Mouse (Mus musculus): ENCODE measurements at regions not wholly inside any gene's neighbourhood (a gene's known extent, or its start where the extent isn't known, plus 50 kb on each side); places are given as distances from the start of the nearest gene placed in this dataset.

DNA sequence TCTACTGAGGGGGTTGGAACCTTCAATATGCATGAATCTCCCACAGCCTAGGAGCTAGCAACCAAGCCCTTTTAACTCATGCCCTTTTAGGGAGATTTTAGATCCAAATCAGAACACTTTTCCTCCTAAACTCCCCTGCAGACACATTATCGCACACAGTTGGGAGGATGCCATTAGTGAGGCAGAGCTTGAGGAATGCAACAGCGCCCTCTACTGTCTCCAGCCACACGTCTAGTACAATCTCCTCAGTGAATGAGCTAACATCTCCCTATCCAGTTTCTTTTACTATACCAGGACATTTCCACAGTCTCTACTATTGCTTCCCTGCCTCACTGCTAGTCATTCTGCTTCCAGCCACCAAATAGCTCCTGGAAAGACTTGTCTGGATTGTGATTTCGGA is 59.3 kb downstream of the 1700080O16Rik start:
- peaks cover 2% of the 10 kb centered on the region; the same call in 1 of the 2 replicates for H3K27me3 ChIP-seq
- H3K9ac ChIP-seq: no peak overlapping the region
- H3K4me3 ChIP-seq: no peak overlapping the region
- no peak overlapping the region for H3K27ac ChIP-seq
- H3K4me1 ChIP-seq: peaks cover 22% of the 10 kb centered on the region; the same call in 1 of the 2 replicates
- no peak overlapping the region for H3K4me2 ChIP-seq (replicated peaks)
- H3K36me3 ChIP-seq: no peaks in the 10 kb centered on the region
- ATAC-seq (ENCODE audit: low FRiP score, low read depth): peak; percentile 77; the same call in 1 of the 2 replicates
- 12% methylated on average over 4 of the region's 4 CpGs for WGBS
- no peaks in the 10 kb centered on the region for H3K9me3 ChIP-seq

DNA sequence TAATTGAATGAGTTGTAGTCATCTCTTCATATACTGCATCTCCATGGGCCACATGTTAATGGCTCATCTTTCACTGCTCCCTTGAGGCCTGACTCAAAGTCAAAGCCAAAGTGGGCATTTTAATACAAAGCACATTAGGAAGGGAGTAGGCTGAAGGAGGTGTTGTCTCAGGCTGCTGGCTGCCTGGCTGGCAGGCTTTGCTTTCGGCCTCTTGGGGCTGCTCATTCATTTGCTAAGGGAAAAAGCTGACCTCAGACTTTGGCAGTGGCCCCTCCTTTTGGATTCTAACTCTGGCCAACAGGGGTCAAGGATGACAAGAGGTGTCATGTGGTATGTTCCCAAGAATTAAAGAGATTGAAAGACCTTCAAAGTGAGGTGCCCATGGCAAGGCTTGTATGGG is 61.0 kb downstream of the 1700080O16Rik start:
- Histone ChIP-seq H3K27me3 (peaks cover 2% of the 10 kb centered on the region; the same call in 1 of the 2 replicates), H3K4me2 (replicated peaks) (no peak overlapping the region), H3K9ac (no peak overlapping the region), H3K4me1 (peaks cover 22% of the 10 kb centered on the region; the same call in 1 of the 2 replicates), H3K36me3 (no peaks in the 10 kb centered on the region), H3K9me3 (no peaks in the 10 kb centered on the region), H3K27ac (peak overlapping the region; percentile 75), H3K4me3 (no peak overlapping the region)
- ATAC-seq (ENCODE audit: low FRiP score, low read depth): peak; percentile 64
- WGBS: 21% methylated on average over 1 of the region's 1 CpGs

DNA sequence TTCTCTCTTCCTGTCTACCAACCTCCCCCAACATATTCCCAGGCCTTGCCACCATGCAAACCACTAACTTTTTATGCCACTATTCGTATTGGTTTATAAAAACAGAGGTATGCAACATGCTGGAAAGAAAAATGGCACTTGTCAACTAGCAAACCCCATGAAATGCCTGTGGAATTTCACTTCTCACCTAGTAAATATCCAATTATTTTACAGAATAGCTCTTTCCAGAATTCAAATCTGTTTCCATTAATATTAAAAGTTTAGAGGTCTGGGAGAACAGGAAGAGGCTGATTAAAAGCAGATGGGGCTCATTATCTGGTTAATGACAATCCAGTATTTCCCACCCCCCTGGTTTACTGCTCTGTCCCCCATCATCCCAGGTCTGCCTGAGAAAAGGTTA is 62.0 kb downstream of the 1700080O16Rik start:
- H3K9me3 ChIP-seq: no peaks in the 10 kb centered on the region
- peaks cover 2% of the 10 kb centered on the region; the same call in 1 of the 2 replicates for H3K27me3 ChIP-seq
- no peak overlapping the region for H3K4me3 ChIP-seq
- H3K36me3 ChIP-seq: no peaks in the 10 kb centered on the region
- H3K4me1 ChIP-seq: peaks cover 22% of the 10 kb centered on the region; the same call in 1 of the 2 replicates
- 0 out of 2 replicates have a peak, but pooled peaks have one; percentile 41 for ATAC-seq (ENCODE audit: low FRiP score, low read depth)
- peak overlapping the region; percentile 75; the same call in 1 of the 2 replicates for H3K27ac ChIP-seq
- H3K9ac ChIP-seq: no peak overlapping the region
- 15% methylated on average over 1 of the region's 1 CpGs for WGBS
- no peak overlapping the region for H3K4me2 ChIP-seq (replicated peaks)

DNA sequence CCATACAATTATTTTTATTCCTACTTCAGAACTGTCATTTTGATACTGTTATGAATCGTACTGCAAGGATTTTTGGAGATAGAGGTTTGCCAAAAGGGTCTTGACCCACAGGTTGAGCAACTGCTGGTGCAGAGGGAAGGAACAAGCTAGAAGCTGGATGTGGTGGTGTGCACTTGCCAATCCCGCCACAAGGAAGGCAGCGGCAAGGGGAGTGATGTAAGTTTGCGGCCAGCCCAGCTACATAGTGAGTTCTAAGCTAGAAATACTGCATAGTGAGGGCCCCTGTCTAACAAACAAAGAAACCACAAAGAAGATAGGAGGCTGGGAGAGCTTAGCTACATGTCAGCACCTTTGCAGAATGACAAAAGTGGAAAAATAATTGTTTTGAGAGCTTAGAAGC is 74.1 kb downstream of the 1700080O16Rik start:
- Histone ChIP-seq H3K4me3 (no peak overlapping the region), H3K9me3 (no peaks in the 10 kb centered on the region), H3K27ac (no peak overlapping the region), H3K4me2 (replicated peaks) (no peak overlapping the region), H3K36me3 (no peaks in the 10 kb centered on the region), H3K4me1 (no peaks in the 10 kb centered on the region), H3K9ac (no peak overlapping the region), H3K27me3 (no peaks in the 10 kb centered on the region)
- 79% methylated on average over 4 of the region's 4 CpGs for WGBS
- no peak for ATAC-seq (ENCODE audit: low FRiP score, low read depth)

DNA sequence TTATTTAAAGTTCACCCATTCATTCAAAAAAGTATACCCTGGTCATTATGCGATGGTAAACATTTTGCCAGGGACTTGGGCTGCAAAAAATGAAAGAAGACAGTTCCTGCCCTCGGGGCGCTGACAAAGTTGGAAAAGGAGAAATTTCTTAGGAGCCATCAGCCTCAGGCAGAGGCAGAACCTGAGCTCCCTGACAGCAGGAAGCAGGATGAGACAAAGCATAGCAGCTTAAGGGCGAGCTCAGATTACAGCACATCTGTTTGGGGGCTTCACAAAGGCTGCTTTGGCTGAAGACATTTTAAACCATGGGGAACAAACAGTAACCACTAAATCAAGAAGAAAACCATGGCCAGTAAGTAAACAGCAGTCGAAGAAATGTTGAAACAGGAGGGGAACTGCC is 75.5 kb downstream of the 1700080O16Rik start:
- Histone ChIP-seq H3K4me1 (no peaks in the 10 kb centered on the region), H3K9me3 (no peaks in the 10 kb centered on the region), H3K4me3 (no peak overlapping the region), H3K27me3 (no peaks in the 10 kb centered on the region), H3K9ac (no peak overlapping the region), H3K36me3 (no peaks in the 10 kb centered on the region), H3K4me2 (replicated peaks) (no peak overlapping the region), H3K27ac (no peak overlapping the region; the same call in 1 of the 2 replicates)
- no peak for ATAC-seq (ENCODE audit: low FRiP score, low read depth)
- WGBS: 25% methylated on average over 5 of the region's 5 CpGs

DNA sequence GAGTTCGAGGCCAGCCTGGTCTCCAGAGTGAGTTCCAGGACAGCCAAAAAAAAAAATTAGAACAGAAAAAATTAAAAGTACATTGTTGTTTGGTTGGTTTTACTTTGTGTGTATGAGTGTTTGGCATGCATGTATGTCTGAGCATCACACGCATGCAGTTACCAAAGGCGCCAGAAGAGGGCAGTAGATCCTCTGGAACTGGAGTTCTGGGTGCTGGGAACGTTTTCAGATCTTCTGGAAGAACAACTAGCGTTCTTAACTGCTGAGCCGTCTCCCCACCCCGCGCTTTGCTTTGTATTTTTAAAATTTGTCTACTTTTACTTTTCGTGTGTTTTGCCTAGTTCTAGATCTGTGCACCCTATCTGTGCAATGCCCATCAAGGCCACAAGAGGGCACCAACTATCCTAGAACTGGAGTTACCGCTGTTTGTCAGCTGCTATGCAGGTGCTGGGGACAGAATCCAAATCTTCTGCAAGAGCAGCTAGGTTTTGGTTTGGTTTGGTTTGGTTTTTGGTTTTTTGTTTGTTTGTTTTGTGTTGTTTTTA is 76.9 kb downstream of the 1700080O16Rik start:
- 76% methylated on average over 10 of the region's 10 CpGs for whole genome bisulfite sequencing
- Histone ChIP-seq H3K9me3 (no peaks in the 10 kb centered on the region), H3K36me3 (no peaks in the 10 kb centered on the region), H3K27me3 (no peaks in the 10 kb centered on the region), H3K4me3 (no peak overlapping the region), H3K4me2 (replicated peaks) (no peak overlapping the region), H3K27ac (no peak overlapping the region), H3K9ac (no peak overlapping the region), H3K4me1 (no peaks in the 10 kb centered on the region)
- ATAC-seq (ENCODE audit: low FRiP score, low read depth): no peak

DNA sequence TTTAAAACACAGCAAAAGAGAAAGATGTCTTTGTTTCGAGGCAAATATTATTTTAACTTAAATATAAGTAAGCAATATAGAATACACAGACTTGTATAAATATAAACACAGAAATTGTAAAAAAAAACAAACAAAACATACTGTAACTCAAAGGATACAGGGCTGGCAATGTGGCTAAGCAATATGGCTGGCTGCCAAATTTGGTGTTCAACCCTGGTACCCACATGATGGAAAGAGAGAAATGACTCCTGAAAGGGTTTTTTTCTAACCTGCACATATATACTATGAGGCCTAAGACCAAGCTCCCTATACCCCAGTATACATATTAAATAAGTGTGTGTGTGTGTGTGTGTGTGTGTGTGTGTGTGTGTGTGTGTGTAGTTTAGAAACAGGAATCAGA is 79.9 kb downstream of the 1700080O16Rik start:
- peaks cover 6% of the 10 kb centered on the region; the same call in 1 of the 2 replicates for H3K4me1 ChIP-seq
- no peak overlapping the region for H3K9ac ChIP-seq
- no peak for ATAC-seq (ENCODE audit: low FRiP score, low read depth)
- H3K27me3 ChIP-seq: no peaks in the 10 kb centered on the region
- WGBS: 68% methylated on average over 1 of the region's 1 CpGs
- H3K4me2 ChIP-seq (replicated peaks): no peak overlapping the region
- H3K4me3 ChIP-seq: no peak overlapping the region
- no peaks in the 10 kb centered on the region for H3K9me3 ChIP-seq
- H3K36me3 ChIP-seq: no peaks in the 10 kb centered on the region
- no peak overlapping the region for H3K27ac ChIP-seq

DNA sequence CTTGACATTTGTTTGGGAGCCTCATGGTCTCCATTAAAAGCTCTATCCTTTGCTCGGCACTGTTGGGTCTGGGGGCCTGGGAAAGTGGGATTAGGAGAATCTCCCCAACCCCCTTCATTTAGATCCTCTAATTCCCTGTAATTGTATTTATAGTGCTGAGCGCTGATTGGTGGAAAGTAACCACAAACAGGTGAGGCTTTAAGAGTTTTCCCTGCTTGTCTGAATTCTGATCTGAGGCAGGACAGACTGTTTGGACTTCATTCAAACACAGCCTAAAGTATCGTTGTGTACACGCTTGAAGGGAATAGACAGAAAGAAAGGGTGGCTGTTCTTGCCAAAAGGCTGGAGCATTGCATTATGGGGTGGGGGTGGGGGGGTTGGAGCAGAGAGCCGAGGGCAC is 85.1 kb upstream of the Usp26 start:
- no peaks in the 10 kb centered on the region for H3K36me3 ChIP-seq
- no peak overlapping the region for H3K4me3 ChIP-seq
- H3K27me3 ChIP-seq: no peaks in the 10 kb centered on the region
- H3K9ac ChIP-seq: no peak overlapping the region
- H3K4me1 ChIP-seq: peaks cover 9% of the 10 kb centered on the region; the same call in 1 of the 2 replicates
- H3K4me2 ChIP-seq (replicated peaks): no peak overlapping the region
- no peak for ATAC-seq (ENCODE audit: low FRiP score, low read depth)
- no peaks in the 10 kb centered on the region for H3K9me3 ChIP-seq
- no peak overlapping the region for H3K27ac ChIP-seq
- 49% methylated on average over 5 of the region's 5 CpGs for WGBS

Data from limb, embryonic 13.5 days (tissue).